Mouse (Mus musculus) gastrocnemius, adult 18-20 months (tissue): ENCODE results near the gene Gm20896. TPM values are rescaled to one million over a fixed set of nuclear protein-coding genes. Genes with fewer than 3 reads are reported as not detected.
"Not testable (repeated sequence)": the region's sequence is repeated elsewhere in the genome, so short reads cannot be mapped to it uniquely, and the experiment has no call there.

Source experiments
- DNase-seq: peaks from one replicate; pipeline ENCODE4 v3.0.0; 2021; ENCODE audit warnings: low spot score
- long read RNA-seq, 2 experiments: library from polyadenylated mRNA; stranded (forward); transcript quantifications; one replicate each; pipeline ENCODE4 v2.0.0; 2021
- total RNA-seq, 2 experiments: library from RNA; stranded (reverse); gene quantifications; 2 replicates each; pipeline ENCODE4 v1.2.3; 2021

Gene Gm20896
- not detected for total RNA-seq
- long read RNA-seq, experiment 1 = 0 reads
- long read RNA-seq, experiment 2 = 0 reads

DNA sequence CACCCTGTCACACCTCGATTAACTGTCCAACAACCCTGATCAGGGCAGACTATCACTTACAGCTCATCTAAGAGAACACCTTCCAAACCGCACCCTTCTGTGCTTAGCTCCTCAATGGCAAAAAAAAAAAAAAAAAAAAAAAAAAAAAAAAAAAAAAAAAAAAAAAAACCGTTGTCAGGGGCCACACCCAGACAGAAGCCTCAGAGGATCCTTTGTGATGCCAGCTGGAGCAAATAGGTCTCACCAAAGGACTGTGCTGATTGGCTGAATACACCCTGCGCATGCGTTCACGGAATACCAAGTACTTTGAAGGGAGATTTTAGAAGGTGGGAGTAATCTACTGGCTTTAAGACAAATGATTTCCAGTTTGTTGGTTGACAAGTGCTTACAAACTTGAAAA is at the start of gene Gm20896:
Gm20896 (minus strand) TSS at position 101 of the 400 bp plus-strand sequence.
- DNase-seq = not testable (repeated sequence)
